Mouse (Mus musculus) liver, postnatal 0 days (tissue): ENCODE data around the gene Sufu. TPM values are rescaled to one million over a fixed set of nuclear protein-coding genes. Genes with fewer than 3 reads are reported as not detected.
A peak's percentile ranks its signal among the peaks of the same experiment; 100 is the strongest.

ENCODE experiments used
- ATAC-seq: fragments of 200-750 bp; cut with Nextera tagmentation; 2 replicates; pipeline ENCODE4 v1.8.0; 2017; ENCODE audit warnings: mild to moderate bottlenecking, moderate library complexity
- DNase-seq: peaks from one replicate; pipeline ENCODE4 v3.0.0-alpha.2; 2016
- H3K27ac ChIP-seq: fragments of 300-500 bp; sonication (generic); 2 replicates; pipeline ENCODE4 v1.5.1; 2014; ENCODE audit warnings: antibody characterized with exemption, moderate library complexity, mild to moderate bottlenecking, low read depth
- H3K27me3 ChIP-seq: fragments of 300-500 bp; sonication (generic); 2 replicates; pipeline ENCODE4 v1.6.1; 2014; ENCODE audit warnings: low read length, control low read depth, mixed read lengths; ENCODE audit not compliant: insufficient read depth
- H3K36me3 ChIP-seq: fragments of 300-500 bp; sonication (generic); replicated peaks from 2 replicates; pipeline ENCODE4 v1.6.1; 2014; ENCODE audit warnings: mild to moderate bottlenecking, control low read depth, low read length, moderate library complexity, mixed read lengths; ENCODE audit not compliant: insufficient read depth
- H3K4me1 ChIP-seq: fragments of 300-500 bp; sonication (generic); 2 replicates; pipeline ENCODE4 v1.6.1; 2014; ENCODE audit warnings: antibody characterized with exemption, mild to moderate bottlenecking, control low read depth; ENCODE audit not compliant: insufficient read depth
- H3K4me2 ChIP-seq: fragments of 300-500 bp; sonication (generic); 2 replicates; pipeline ENCODE4 v1.6.1; 2014; ENCODE audit warnings: low read depth, mild to moderate bottlenecking, low read length, moderate library complexity, mixed read lengths
- H3K4me3 ChIP-seq: fragments of 300-500 bp; sonication (generic); 2 replicates; pipeline ENCODE4 v1.5.1; 2014; ENCODE audit warnings: low read depth, low read length
- H3K9ac ChIP-seq: fragments of 300-500 bp; sonication (generic); replicated peaks from 2 replicates; pipeline ENCODE4 v1.6.1; 2014; ENCODE audit warnings: mild to moderate bottlenecking, moderate library complexity
- H3K9me3 ChIP-seq: fragments of 300-500 bp; sonication (generic); 2 replicates; pipeline ENCODE4 v1.6.1; 2016; ENCODE audit warnings: mild to moderate bottlenecking, control low read depth, low read length, mixed read lengths
- CTCF ChIP-seq: sonication (generic); IDR thresholded peaks from 2 replicates; pipeline ENCODE4 v1.5.1; 2016; ENCODE audit warnings: antibody characterized with exemption, low read depth
- EP300 ChIP-seq: IDR thresholded peaks from 2 replicates; pipeline ENCODE4 v1.6.1; 2016; ENCODE audit warnings: antibody characterized with exemption, low read depth, mild to moderate bottlenecking
- WGBS: fragments of 180-500 bp; shearing (Covaris S2); extraction: QIAGEN DNeasy Blood & Tissue Kit; methylation state at CpG from one replicate; pipeline ENCODE4 v1.1.7; 2014; ENCODE audit not compliant: insufficient replicate concordance; 5-methylcytosine and 5-hydroxymethylcytosine counted together
- polyA plus RNA-seq: library from polyadenylated mRNA; unstranded; fragments of >200 nt; fragmentation: Nextera tagmentation; extraction: Ambion mirVana; gene quantifications from 2 replicates; pipeline ENCODE4 v1.2.1, GENCODE M21; 2015

Gene Sufu
- polyA plus RNA-seq, 1 experiment from 2014 or later: 3.8 TPM

- ATAC-seq: no peak
- Histone ChIP-seq H3K36me3 (peaks cover 6% of the 10 kb centered on the region; the same call in 1 of the 2 replicates), H3K9ac (no peak overlapping the region), H3K4me1 (peaks cover 58% of the 10 kb centered on the region), H3K27me3 (no peaks in the 10 kb centered on the region), H3K27ac (no peak overlapping the region), H3K4me3 (no peak overlapping the region), H3K4me2 (no peak overlapping the region), H3K9me3 (no peaks in the 10 kb centered on the region)
- WGBS: 52% methylated on average over 3 of the region's 3 CpGs
- no peak for DNase-seq
- TF ChIP-seq EP300: no peak
- no peak for TF ChIP-seq CTCF
These were observed 84.7 kb downstream of the Sufu start for GRCm38 (mm10) chr19:46481352-46481751.

DNA sequence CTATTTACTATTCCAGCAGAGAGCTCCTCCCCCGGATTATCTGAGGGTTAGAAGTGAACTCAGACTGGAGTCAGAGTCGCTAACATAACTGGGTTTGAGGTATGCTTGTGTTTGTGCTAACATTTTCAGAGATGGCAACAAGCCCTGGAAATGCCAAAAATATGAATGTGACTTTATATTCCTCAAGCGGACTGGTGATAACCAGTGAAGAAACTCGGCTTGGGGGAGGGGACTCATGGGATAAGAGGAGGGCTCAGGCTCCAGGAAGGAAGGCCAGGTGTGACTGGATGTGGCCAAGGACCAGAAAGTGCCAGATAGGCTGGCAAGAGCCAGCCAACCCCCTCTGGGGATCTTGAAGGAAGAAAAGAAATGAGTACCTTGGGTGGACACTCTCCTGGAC, 85.1 kb downstream of the Sufu start:
- Histone ChIP-seq H3K36me3 (peaks cover 6% of the 10 kb centered on the region; the same call in 1 of the 2 replicates), H3K27ac (no peak overlapping the region), H3K9ac (no peak overlapping the region), H3K4me1 (peaks cover 58% of the 10 kb centered on the region), H3K4me2 (no peak overlapping the region), H3K9me3 (no peaks in the 10 kb centered on the region), H3K27me3 (no peaks in the 10 kb centered on the region), H3K4me3 (no peak overlapping the region)
- no peak for TF ChIP-seq CTCF
- TF ChIP-seq EP300: no peak
- no peak for DNase-seq
- 44% methylated on average over 4 of the region's 4 CpGs for WGBS
- ATAC-seq: no peak

DNA sequence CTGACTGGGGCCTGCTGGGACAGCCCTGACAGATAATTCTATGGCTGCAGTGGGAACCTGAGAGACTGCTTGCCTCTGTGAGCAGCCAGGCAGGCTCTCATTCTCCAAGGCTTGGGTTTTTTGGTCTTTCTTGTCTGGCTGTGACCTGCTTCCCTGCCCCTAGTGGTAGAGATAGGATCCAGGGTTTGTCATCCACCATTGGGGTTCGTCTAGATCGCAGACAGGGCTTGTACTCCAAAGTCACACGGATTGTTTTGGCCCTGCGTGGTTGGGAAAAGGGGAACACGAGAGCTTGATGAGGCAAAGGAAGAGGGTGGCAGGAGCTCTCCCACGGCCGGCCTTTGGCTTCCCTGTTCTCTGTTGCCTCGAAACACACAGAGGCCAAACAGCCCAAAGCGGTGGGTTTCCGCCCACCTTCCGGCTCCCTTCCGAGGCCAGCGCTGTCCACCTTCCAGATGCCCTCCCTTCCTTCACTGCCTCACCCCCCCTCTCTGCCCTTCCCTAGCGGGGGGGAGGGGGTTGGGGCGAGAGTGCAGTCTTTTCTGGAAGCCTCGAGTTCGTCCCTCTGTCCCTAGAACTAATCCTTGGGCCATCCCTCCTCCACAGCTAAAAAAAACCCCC, 86.3 kb downstream of the Sufu start:
- Histone ChIP-seq H3K9me3 (no peaks in the 10 kb centered on the region), H3K4me1 (peaks cover 58% of the 10 kb centered on the region), H3K4me3 (no peak overlapping the region), H3K9ac (no peak overlapping the region), H3K27ac (0 out of 2 replicates have a peak overlapping the region, but pooled peaks have one; percentile 1), H3K36me3 (0 out of 2 replicates have a peak, but pooled peaks cover 2% of the 10 kb centered on the region), H3K27me3 (no peaks in the 10 kb centered on the region), H3K4me2 (no peak overlapping the region)
- ATAC-seq (peak; percentile 7; the same call in 1 of the 2 replicates), DNase-seq (peak; percentile 37)
- 34% methylated on average over 17 of the region's 17 CpGs for whole genome bisulfite sequencing
- TF ChIP-seq CTCF: peak; percentile 58
- no peak for TF ChIP-seq EP300

DNA sequence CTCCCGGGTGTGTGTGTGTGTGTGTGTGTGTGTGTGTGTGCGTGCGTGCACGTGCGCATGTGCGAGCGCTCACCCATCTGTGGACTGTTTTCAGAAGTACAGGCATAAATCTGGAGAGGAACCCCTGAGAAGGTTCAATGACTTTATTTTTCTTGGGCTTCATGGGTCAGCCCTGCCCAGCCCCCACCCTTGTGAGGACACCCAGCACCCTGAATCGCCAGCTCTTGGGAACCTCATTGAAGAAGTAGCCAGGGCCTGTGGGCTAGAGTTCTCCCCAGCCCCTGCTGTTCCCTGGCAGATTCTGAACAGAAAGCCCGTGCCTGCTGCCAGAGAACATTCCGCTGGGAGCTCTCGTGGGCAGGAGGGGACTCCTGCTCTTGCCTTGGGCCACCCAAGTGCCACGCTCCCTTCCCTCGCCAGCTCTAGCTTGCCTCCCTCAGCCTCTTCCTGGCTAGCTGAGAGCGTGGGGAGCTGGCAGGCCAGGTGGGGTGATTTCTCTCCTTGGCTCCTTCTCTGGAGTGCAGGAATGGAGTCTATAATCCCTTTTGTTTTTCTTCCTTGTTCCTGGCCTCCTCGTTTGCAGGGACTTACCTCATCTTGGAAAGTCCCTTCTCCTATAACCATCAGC, 87.1 kb downstream of the Sufu start:
- H3K27me3 ChIP-seq: no peaks in the 10 kb centered on the region
- peak; percentile 23 for DNase-seq
- WGBS: 79% methylated on average over 15 of the region's 15 CpGs
- 0 out of 2 replicates have a peak, but pooled peaks have one; percentile 16 for ATAC-seq
- 0 out of 2 replicates have a peak, but pooled peaks cover 2% of the 10 kb centered on the region for H3K36me3 ChIP-seq
- peak overlapping the region; percentile 33 for H3K9ac ChIP-seq
- H3K4me2 ChIP-seq: peak overlapping the region; percentile 48
- peaks cover 53% of the 10 kb centered on the region for H3K4me1 ChIP-seq
- peak overlapping the region; percentile 82 for H3K27ac ChIP-seq
- no peak for TF ChIP-seq EP300
- H3K9me3 ChIP-seq: no peaks in the 10 kb centered on the region
- no peak overlapping the region for H3K4me3 ChIP-seq

GRCm38 (mm10) chr19:46484518-46484917, 87.8 kb downstream of the Sufu start:
- Histone ChIP-seq H3K36me3 (0 out of 2 replicates have a peak, but pooled peaks cover 2% of the 10 kb centered on the region), H3K4me3 (no peak overlapping the region), H3K4me1 (peaks cover 47% of the 10 kb centered on the region), H3K9ac (peak overlapping the region; percentile 33), H3K27ac (peak overlapping the region; percentile 82), H3K4me2 (peak overlapping the region; percentile 48), H3K9me3 (no peaks in the 10 kb centered on the region), H3K27me3 (no peaks in the 10 kb centered on the region)
- DNase-seq (peak; percentile 78), ATAC-seq (peak; percentile 62)
- 48% methylated on average over 5 of the region's 5 CpGs for WGBS
- TF ChIP-seq CTCF: no peak
- TF ChIP-seq EP300: no peak

GRCm38 (mm10) chr19:46485847-46486246, 89.2 kb downstream of the Sufu start:
- Histone ChIP-seq H3K27me3 (no peaks in the 10 kb centered on the region), H3K9me3 (no peaks in the 10 kb centered on the region), H3K36me3 (0 out of 2 replicates have a peak, but pooled peaks cover 2% of the 10 kb centered on the region), H3K4me2 (no peak overlapping the region), H3K27ac (no peak overlapping the region), H3K4me1 (peaks cover 47% of the 10 kb centered on the region), H3K4me3 (no peak overlapping the region), H3K9ac (no peak overlapping the region)
- WGBS: 54% methylated on average over 9 of the region's 9 CpGs
- peak; percentile 17 for DNase-seq
- ATAC-seq: no peak
- TF ChIP-seq EP300 (no peak), CTCF (no peak)
